Mouse (Mus musculus): ENCODE data around the gene Ahcyl1. TPM values are rescaled to one million over a fixed set of nuclear protein-coding genes. Genes with fewer than 3 reads are reported as not detected.

Gene Ahcyl1
- total and polyA plus RNA-seq, 3 experiments = 31.3 to 83.4 (median 32.5) TPM

DNA sequence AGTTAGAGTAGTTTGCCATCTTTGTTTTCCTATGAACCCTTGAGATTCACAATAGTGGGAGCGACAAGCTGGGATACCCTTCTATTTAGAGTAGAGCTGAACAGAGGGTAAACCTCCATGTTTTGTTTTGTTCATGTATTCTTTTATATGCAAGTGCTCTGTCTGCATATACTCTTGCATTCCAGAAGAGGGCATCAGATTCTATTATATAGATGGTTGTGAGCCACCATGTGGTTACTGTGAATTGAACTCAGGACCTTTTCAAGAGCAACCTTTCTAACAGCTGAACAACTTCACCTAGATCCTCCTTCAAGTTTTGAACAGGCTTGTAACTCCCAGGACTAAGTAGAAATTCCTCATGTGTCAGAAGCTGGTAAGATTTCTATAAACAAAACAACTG lies 37.4 kb downstream of the Ahcyl1 start:
- no peak for DNase-seq (ENCODE audit: extremely low read depth)
- Histone ChIP-seq H3K36me3 (replicated peaks in 1 of 2; ENCODE audit: control insufficient read depth in 1 of 2, insufficient read depth in 1 of 2, low read length in 1 of 2) (peaks cover 15 to 41% of the 10 kb centered on the region in 2 experiments), H3K9me3 (replicated peaks; ENCODE audit: low read length) (no peaks in the 10 kb centered on the region), H3K4me1 (ENCODE audit: control insufficient read depth in 1 of 2, insufficient read depth in 2 of 2) (peaks cover 5 to 26% of the 10 kb centered on the region in 2 experiments; a peak in 3 of 4 replicates), H3K79me2 (replicated peaks; ENCODE audit: control insufficient read depth, extremely low read depth, insufficient read depth, poor library complexity, severe bottlenecking) (no peaks in the 10 kb centered on the region), H3K4me2 (ENCODE audit: insufficient read depth, low read depth, poor library complexity, severe bottlenecking) (no peak overlapping the region), H3K9ac (ENCODE audit: insufficient read depth, low read depth) (no peak overlapping the region), H3K27ac (ENCODE audit: insufficient read depth, low read depth) (no peak overlapping the region), H3K4me3 (replicated peaks in 1 of 3; ENCODE audit: low read depth in 2 of 3, low read length in 2 of 3, poor library complexity in 1 of 3) (no peak overlapping the region), H3K27me3 (replicated peaks) (no peaks in the 10 kb centered on the region)
- in situ Hi-C loops (cut with MboI; ENCODE audit: low pct_ligation_motif_present, low pct_unique_long_range_greater_than_20kb, low sequenced_read_pairs) = no loop called here
- TF ChIP-seq NELFE (IDR thresholded peaks at IDR 0.05; ENCODE audit: low read depth, low read length) (no peak), GABPA (IDR thresholded peaks at IDR 0.05; ENCODE audit: insufficient replicate concordance, low read depth, low read length) (no peak), POLR2AphosphoS2 (IDR thresholded peaks at IDR 0.05; ENCODE audit: low read depth, low read length) (no peak), CTCF (conservative IDR thresholded peaks at IDR 0.05 in 1 of 2, IDR thresholded peaks at IDR 0.05 in 1 of 2; ENCODE audit: low read depth in 2 of 2, low read length in 2 of 2) (peak in 1 of 2 experiments; percentile 71; a peak in 2 of 4 replicates), RAD21 (IDR thresholded peaks at IDR 0.05; ENCODE audit: low read depth, low read length) (peak; percentile 33), MEF2A (IDR thresholded peaks at IDR 0.05; ENCODE audit: borderline replicate concordance, low read depth, low read length) (no peak), BHLHE40 (IDR thresholded peaks at IDR 0.05; ENCODE audit: low read depth, low read length) (no peak), TCF12 (IDR thresholded peaks at IDR 0.05; ENCODE audit: low read depth, low read length) (no peak), SMC3 (IDR thresholded peaks at IDR 0.05; ENCODE audit: low read depth, low read length) (peak; percentile 45), TBP (conservative IDR thresholded peaks at IDR 0.05; ENCODE audit: low read depth, low read length) (no peak), MYC (IDR thresholded peaks at IDR 0.05; ENCODE audit: low read depth, low read length) (peak; percentile 58; the same call in 1 of the 2 replicates)
- dilution Hi-C loops (cut with MboI; ENCODE audit: extremely low pct_ligation_motif_present, extremely low pct_unique_long_range_greater_than_20kb, low sequenced_read_pairs) = no loop called here

DNA sequence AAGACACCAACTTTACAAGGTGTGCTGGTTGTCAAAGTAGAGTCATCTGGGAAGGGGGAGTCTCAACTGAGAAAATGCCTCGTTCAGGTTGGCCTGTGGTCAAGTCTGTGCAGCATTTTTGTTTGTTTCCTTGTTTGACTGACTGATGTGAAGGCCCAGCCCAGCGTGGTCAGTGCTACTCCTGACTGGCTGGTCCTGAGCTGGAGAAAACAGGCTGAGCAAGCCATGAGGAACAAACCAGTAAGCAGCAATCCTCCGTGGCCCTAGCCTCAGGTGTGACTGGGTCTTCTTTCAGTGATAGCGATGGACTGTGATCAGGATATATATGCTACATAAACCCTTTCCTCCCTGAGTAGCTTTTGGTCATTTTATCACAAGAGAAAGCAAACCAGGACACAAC lies 39.5 kb downstream of the Ahcyl1 start:
- in situ Hi-C loops (cut with MboI; ENCODE audit: low pct_ligation_motif_present, low pct_unique_long_range_greater_than_20kb, low sequenced_read_pairs) = no loop called here

GRCm38 (mm10) chr3:107656151-107656550 lies 40.2 kb downstream of the Ahcyl1 start:
- Histone ChIP-seq H3K4me1 (ENCODE audit: control insufficient read depth in 1 of 2, insufficient read depth in 2 of 2) (peaks cover 5 to 26% of the 10 kb centered on the region in 2 experiments; a peak in 3 of 4 replicates), H3K36me3 (replicated peaks in 1 of 2; ENCODE audit: control insufficient read depth in 1 of 2, insufficient read depth in 1 of 2, low read length in 1 of 2) (peaks cover 0 to 17% of the 10 kb centered on the region in 2 experiments), H3K4me3 (replicated peaks in 1 of 3; ENCODE audit: low read depth in 2 of 3, low read length in 2 of 3, poor library complexity in 1 of 3) (no peak overlapping the region), H3K9ac (ENCODE audit: insufficient read depth, low read depth) (peak overlapping the region; percentile 45; the same call in 1 of the 2 replicates), H3K4me2 (ENCODE audit: insufficient read depth, low read depth, poor library complexity, severe bottlenecking) (no peak overlapping the region), H3K9me3 (replicated peaks; ENCODE audit: low read length) (no peaks in the 10 kb centered on the region), H3K79me2 (replicated peaks; ENCODE audit: control insufficient read depth, extremely low read depth, insufficient read depth, poor library complexity, severe bottlenecking) (no peaks in the 10 kb centered on the region), H3K27ac (ENCODE audit: insufficient read depth, low read depth) (peak overlapping the region; percentile 39), H3K27me3 (replicated peaks) (no peaks in the 10 kb centered on the region)
- TF ChIP-seq ZNF384 (IDR thresholded peaks at IDR 0.05; ENCODE audit: low read depth, low read length) (no peak), USF1 (IDR thresholded peaks at IDR 0.05; ENCODE audit: low read depth, low read length) (peak; percentile 69), USF2 (conservative IDR thresholded peaks at IDR 0.05; ENCODE audit: low read depth, low read length) (peak; percentile 34; the same call in 1 of the 2 replicates), IRF4 (IDR thresholded peaks at IDR 0.05; ENCODE audit: low read depth, low read length) (no peak), CTCF (conservative IDR thresholded peaks at IDR 0.05 in 1 of 2, IDR thresholded peaks at IDR 0.05 in 1 of 2; ENCODE audit: low read depth in 2 of 2, low read length in 2 of 2) (no peak), CHD2 (IDR thresholded peaks at IDR 0.05; ENCODE audit: low read length) (no peak)
- in situ Hi-C loops (cut with MboI; ENCODE audit: low pct_ligation_motif_present, low pct_unique_long_range_greater_than_20kb, low sequenced_read_pairs) = no loop called here
- peak; percentile 56 for DNase-seq (ENCODE audit: extremely low read depth)
- dilution Hi-C loops (cut with MboI; ENCODE audit: extremely low pct_ligation_motif_present, extremely low pct_unique_long_range_greater_than_20kb, low sequenced_read_pairs) = no loop called here

More for the DNA sequence above, 39.5 kb downstream of the Ahcyl1 start:
- Histone ChIP-seq H3K4me2 (ENCODE audit: insufficient read depth, low read depth, poor library complexity, severe bottlenecking) (no peak overlapping the region), H3K9me3 (replicated peaks; ENCODE audit: low read length) (no peaks in the 10 kb centered on the region), H3K36me3 (replicated peaks in 1 of 2; ENCODE audit: control insufficient read depth in 1 of 2, insufficient read depth in 1 of 2, low read length in 1 of 2) (peaks cover 3 to 22% of the 10 kb centered on the region in 2 experiments), H3K4me1 (ENCODE audit: control insufficient read depth in 1 of 2, insufficient read depth in 2 of 2) (peaks cover 5 to 26% of the 10 kb centered on the region in 2 experiments; a peak in 3 of 4 replicates), H3K4me3 (replicated peaks in 1 of 3; ENCODE audit: low read depth in 2 of 3, low read length in 2 of 3, poor library complexity in 1 of 3) (no peak overlapping the region), H3K79me2 (replicated peaks; ENCODE audit: control insufficient read depth, extremely low read depth, insufficient read depth, poor library complexity, severe bottlenecking) (no peaks in the 10 kb centered on the region), H3K27ac (ENCODE audit: insufficient read depth, low read depth) (peak overlapping the region; percentile 7; the same call in 1 of the 2 replicates), H3K27me3 (replicated peaks) (no peaks in the 10 kb centered on the region), H3K9ac (ENCODE audit: insufficient read depth, low read depth) (no peak overlapping the region)
- no peak for TF ChIP-seq POLR2AphosphoS2 (IDR thresholded peaks at IDR 0.05; ENCODE audit: low read depth, low read length)
- dilution Hi-C loops (cut with MboI; ENCODE audit: extremely low pct_ligation_motif_present, extremely low pct_unique_long_range_greater_than_20kb, low sequenced_read_pairs) = no loop called here
- no peak for DNase-seq (ENCODE audit: extremely low read depth)
